In the genomic region with DNA sequence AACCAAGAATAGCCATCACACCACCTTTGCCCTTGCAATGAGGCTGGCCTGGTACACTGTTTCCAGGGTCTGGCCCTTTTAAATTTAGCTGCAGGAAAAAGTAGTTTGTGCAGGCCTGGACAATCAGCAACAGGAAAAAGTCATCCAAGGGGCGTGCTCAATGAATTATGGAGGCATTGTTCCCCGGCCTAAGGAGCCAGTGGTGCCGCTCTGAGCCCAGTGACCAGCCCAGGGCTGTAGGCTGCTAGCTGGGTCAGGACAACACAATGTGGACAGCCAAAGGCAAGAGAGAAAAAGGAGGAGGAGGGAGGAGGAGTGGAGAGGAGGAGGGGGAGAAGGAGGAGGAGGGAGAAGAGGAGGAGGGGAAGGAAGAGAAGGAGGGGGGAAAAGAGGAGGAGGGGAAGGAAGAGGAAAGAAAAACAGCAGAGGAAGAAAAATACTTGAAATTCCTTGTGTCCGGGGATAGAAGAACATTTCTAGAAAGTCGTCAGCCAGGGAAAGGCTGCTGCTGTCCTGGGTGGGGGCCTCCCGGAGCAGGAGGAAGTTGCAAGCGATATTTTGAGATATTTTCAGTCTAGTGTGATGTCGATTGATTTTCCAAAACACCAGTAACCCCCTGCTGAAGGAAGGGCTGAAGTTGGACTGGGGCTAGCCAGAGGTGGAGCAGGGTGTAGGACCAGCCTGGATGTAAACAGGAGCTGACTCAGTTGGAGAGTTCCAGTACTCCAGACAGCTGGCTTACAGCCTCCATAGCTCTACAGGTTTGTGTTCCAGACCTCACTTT, we compare ENCODE assay signal across 7 mouse cellular contexts. TPM values are rescaled to one million over a fixed set of nuclear protein-coding genes. Genes with fewer than 3 reads are reported as not detected.
DNase-seq lines count a peak whose midpoint lies in the region; ATAC-seq lines count a peak whose summit lies in the region.

No protein-coding gene starts in this region.

- H3K4me3 ChIP-seq in embryonic facial prominence, embryonic 10.5 days, result no peak overlapping the region
- H3K4me3 ChIP-seq in forebrain, embryonic 13.5 days, result no peak overlapping the region

- H3K27me3 ChIP-seq in embryonic facial prominence, embryonic 10.5 days (replicated peaks; ENCODE audit: low read depth, poor library complexity, severe bottlenecking), result 0 out of 2 replicates have a peak, but pooled peaks cover 7% of the 10 kb centered on the region
- H3K27me3 ChIP-seq in forebrain, embryonic 13.5 days, result peaks cover 6% of the 10 kb centered on the region; the same call in 1 of the 2 replicates

- H3K4me2 ChIP-seq in forebrain, embryonic 13.5 days, result no peak overlapping the region

- H3K36me3 ChIP-seq in embryonic facial prominence, embryonic 10.5 days (replicated peaks), result no peaks in the 10 kb centered on the region
- no peaks in the 10 kb centered on the region for H3K36me3 ChIP-seq in forebrain, embryonic 13.5 days (ENCODE audit: poor library complexity, severe bottlenecking)

- H3K9me3 ChIP-seq in embryonic facial prominence, embryonic 10.5 days, result no peaks in the 10 kb centered on the region
- no peaks in the 10 kb centered on the region for H3K9me3 ChIP-seq in forebrain, embryonic 13.5 days (replicated peaks)

- peak overlapping the region; percentile 63 for H3K27ac ChIP-seq in embryonic facial prominence, embryonic 10.5 days (replicated peaks)
- no peak overlapping the region for H3K27ac ChIP-seq in forebrain, embryonic 13.5 days

- H3K4me1 ChIP-seq in embryonic facial prominence, embryonic 10.5 days, result peaks cover 13% of the 10 kb centered on the region
- H3K4me1 ChIP-seq in forebrain, embryonic 13.5 days, result no peaks in the 10 kb centered on the region

- no peak for ATAC-seq in forebrain, embryonic 13.5 days
- no peak for ATAC-seq in inflammation-experienced regulatory T-cells, adult 6 months

- peak; percentile 20 for DNase-seq in embryonic facial prominence, embryonic 10.5 days (ENCODE audit: low spot score)
- peak; percentile 98 for DNase-seq in heart, adult 11 months
- peak; percentile 73 for DNase-seq in kidney, adult 9 months
- peak; percentile 63 for DNase-seq in lung, postnatal 14 days
- DNase-seq in layer of hippocampus, postnatal 36 days, result no peak

- no peak overlapping the region for H3K9ac ChIP-seq in forebrain, embryonic 13.5 days

- WGBS in embryonic facial prominence, embryonic 10.5 days, result 43% methylated on average over 8 of the region's 8 CpGs
- WGBS in forebrain, embryonic 13.5 days, result 65% methylated on average over 8 of the region's 8 CpGs

RNA-seq across cellular contexts. Expression of a gene that starts 18.5 kb away (rescaled TPM):
- 6.2 and 7.1 TPM in 2 replicates for polyA plus RNA-seq in embryonic facial prominence, embryonic 10.5 days (2016; fragmentation: Nextera tagmentation; extraction: Ambion mirVana)
- total RNA-seq in layer of hippocampus, postnatal 36 days (2021), result 1 to 10 TPM; 4.5 to 5.2 TPM
- 5.2 and 6.0 TPM in 2 replicates for polyA plus RNA-seq in forebrain, embryonic 13.5 days (2015; fragmentation: Nextera tagmentation; extraction: Ambion mirVana)
- polyA plus RNA-seq in inflammation-experienced regulatory T-cells, adult 6 months (2017; shearing (Covaris generic)), result not detected

RNA-seq across cellular contexts. Expression of a gene that starts 57.6 kb away (rescaled TPM):
- 0.47 and 0.51 TPM in 2 replicates for polyA plus RNA-seq in embryonic facial prominence, embryonic 10.5 days (2016; fragmentation: Nextera tagmentation; extraction: Ambion mirVana)
- total RNA-seq in layer of hippocampus, postnatal 36 days (2021), result 1 to 10 TPM; 2.4 to 2.9 TPM
- polyA plus RNA-seq in forebrain, embryonic 13.5 days (2015; fragmentation: Nextera tagmentation; extraction: Ambion mirVana), result 0.62 and 1.4 TPM in 2 replicates
- under 1 TPM; 0.40 to 0.59 (median 0.59) TPM for polyA plus RNA-seq in inflammation-experienced regulatory T-cells, adult 6 months (2017; shearing (Covaris generic))

Comparison
In these comparisons a context has a peak if more than half of its experiments do, and no peak if none do; other contexts are left out.
1. DNase-seq: peak in embryonic facial prominence, embryonic 10.5 days (single experiment), heart, adult 11 months (single experiment), kidney, adult 9 months (single experiment) and lung, postnatal 14 days (single experiment); none in layer of hippocampus, postnatal 36 days (0 of 2).